Mouse (Mus musculus) liver, adult 2 months (tissue): ENCODE data around the gene Cpsf7.

Experiments
- CTCF ChIP-seq: fragments of 200-500 bp; IDR thresholded peaks from 2 replicates; pipeline ENCODE4 v1.5.1; 2011; ENCODE audit warnings: low read depth, low read length, control low read depth
- POLR2A ChIP-seq: fragments of 200-500 bp; IDR thresholded peaks from 2 replicates; pipeline ENCODE4 v1.6.1; 2011; ENCODE audit warnings: low read length, control low read depth; ENCODE audit not compliant: insufficient read depth; ENCODE audit errors: extremely low read depth

DNA sequence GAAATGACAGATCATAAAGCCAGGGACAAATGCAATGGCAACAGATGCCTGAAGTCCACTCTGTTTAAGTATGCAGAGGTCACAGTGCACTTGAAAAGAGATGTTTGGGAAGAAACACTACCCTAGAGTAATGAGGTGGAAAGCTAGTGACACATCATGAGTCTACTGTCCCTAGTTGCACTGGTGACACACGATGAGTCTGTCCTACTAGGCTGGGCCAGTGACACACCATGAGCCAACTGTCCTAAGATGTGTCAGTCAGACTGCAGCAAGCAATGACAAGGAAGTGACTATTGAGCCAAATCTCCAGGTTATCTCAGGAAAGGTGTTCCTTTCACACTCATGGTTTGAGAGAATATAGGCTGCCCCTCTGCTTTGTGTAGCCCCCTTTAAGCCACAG lies 29.4 kb upstream of the Cpsf7 start:
- TF ChIP-seq CTCF (no peak), POLR2A (no peak)
